Mouse (Mus musculus): ENCODE results near the gene Ankar. TPM values are rescaled to one million over a fixed set of nuclear protein-coding genes. Genes with fewer than 3 reads are reported as not detected.

Gene Ankar
- not detected in 2 replicates for polyA plus RNA-seq (2015; fragmentation: Nextera tagmentation; extraction: Ambion mirVana)

- no peaks in the 10 kb centered on the region for H3K27me3 ChIP-seq (replicated peaks; ENCODE audit: control insufficient read depth, insufficient read depth, low read length)
- H3K4me3 ChIP-seq (replicated peaks; ENCODE audit: low read length) = no peak within 1 kb of the TSS
- ATAC-seq = no peak
- no peaks in the 10 kb centered on the region for H3K36me3 ChIP-seq (ENCODE audit: control insufficient read depth, insufficient read depth)
- H3K4me1 ChIP-seq (replicated peaks; ENCODE audit: control insufficient read depth, insufficient read depth, low read length) = no peaks in the 10 kb centered on the region
- WGBS = 83% methylated on average over 11 of the region's 11 CpGs
- H3K4me2 ChIP-seq (ENCODE audit: low read length) = no peak within 1 kb of the TSS
- no peak within 1 kb of the TSS for H3K9ac ChIP-seq (replicated peaks; ENCODE audit: low read depth, low read length)
- H3K9me3 ChIP-seq (ENCODE audit: control insufficient read depth, low read length) = no peaks in the 10 kb centered on the region
- H3K27ac ChIP-seq (ENCODE audit: low read length) = no peak within 1 kb of the TSS
Observed at GRCm38 (mm10) chr1:72700479-72700878, at the start of gene Ankar. Gene Ankar (minus strand): TSS chr1:72700579.

DNA sequence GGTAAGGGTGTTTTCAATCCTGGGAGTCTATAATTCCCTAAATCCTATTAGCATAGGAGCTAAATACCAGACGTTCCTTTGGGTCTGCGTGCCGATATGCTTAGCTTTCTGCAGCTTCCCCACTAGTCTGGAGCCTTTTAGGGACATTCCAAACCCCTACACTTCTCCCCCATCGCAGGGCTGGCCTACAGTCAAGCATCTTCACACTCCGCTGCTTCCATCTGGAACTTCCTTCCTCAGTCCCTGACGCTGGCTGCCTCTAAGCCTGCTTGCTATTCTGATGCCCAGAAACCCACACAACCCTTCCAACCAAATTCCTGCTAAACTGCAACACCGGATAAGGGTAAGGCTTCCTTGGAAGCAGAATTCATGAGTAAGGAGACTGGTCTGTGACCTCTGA lies 46.0 kb upstream of the Ankar start:
- ATAC-seq = peak; percentile 93
- Histone ChIP-seq H3K27me3 (replicated peaks; ENCODE audit: control insufficient read depth, insufficient read depth, low read length) (no peaks in the 10 kb centered on the region), H3K4me3 (replicated peaks; ENCODE audit: low read length) (no peak overlapping the region), H3K36me3 (ENCODE audit: control insufficient read depth, insufficient read depth) (no peaks in the 10 kb centered on the region), H3K27ac (ENCODE audit: low read length) (0 out of 2 replicates have a peak overlapping the region, but pooled peaks have one; percentile 37), H3K9me3 (ENCODE audit: control insufficient read depth, low read length) (no peaks in the 10 kb centered on the region), H3K4me1 (replicated peaks; ENCODE audit: control insufficient read depth, insufficient read depth, low read length) (0 out of 2 replicates have a peak, but pooled peaks cover 1% of the 10 kb centered on the region), H3K4me2 (ENCODE audit: low read length) (no peak overlapping the region), H3K9ac (replicated peaks; ENCODE audit: low read depth, low read length) (no peak overlapping the region)
- 42% methylated on average over 7 of the region's 7 CpGs for WGBS

GRCm38 (mm10) chr1:72744816-72745506 lies 44.6 kb upstream of the Ankar start:
- no peak overlapping the region for H3K4me3 ChIP-seq (replicated peaks; ENCODE audit: low read length)
- H3K4me1 ChIP-seq (replicated peaks; ENCODE audit: control insufficient read depth, insufficient read depth, low read length) = no peaks in the 10 kb centered on the region; the same call in 1 of the 2 replicates
- H3K4me2 ChIP-seq (ENCODE audit: low read length) = no peak overlapping the region
- 84% methylated on average over 8 of the region's 8 CpGs for WGBS
- no peaks in the 10 kb centered on the region for H3K36me3 ChIP-seq (ENCODE audit: control insufficient read depth, insufficient read depth)
- no peak overlapping the region for H3K9ac ChIP-seq (replicated peaks; ENCODE audit: low read depth, low read length)
- no peak overlapping the region for H3K27ac ChIP-seq (ENCODE audit: low read length)
- H3K27me3 ChIP-seq (replicated peaks; ENCODE audit: control insufficient read depth, insufficient read depth, low read length) = no peaks in the 10 kb centered on the region
- H3K9me3 ChIP-seq (ENCODE audit: control insufficient read depth, low read length) = no peaks in the 10 kb centered on the region
- ATAC-seq = no peak

GRCm38 (mm10) chr1:72741406-72741805 lies 41.0 kb upstream of the Ankar start:
- H3K27ac ChIP-seq (ENCODE audit: low read length) = no peak overlapping the region
- H3K36me3 ChIP-seq (ENCODE audit: control insufficient read depth, insufficient read depth) = no peaks in the 10 kb centered on the region
- H3K9me3 ChIP-seq (ENCODE audit: control insufficient read depth, low read length) = no peaks in the 10 kb centered on the region
- no peak for ATAC-seq
- WGBS = 90% methylated on average over 5 of the region's 5 CpGs
- no peak overlapping the region for H3K4me3 ChIP-seq (replicated peaks; ENCODE audit: low read length)
- no peaks in the 10 kb centered on the region for H3K27me3 ChIP-seq (replicated peaks; ENCODE audit: control insufficient read depth, insufficient read depth, low read length)
- H3K9ac ChIP-seq (replicated peaks; ENCODE audit: low read depth, low read length) = no peak overlapping the region
- peaks cover 12% of the 10 kb centered on the region for H3K4me1 ChIP-seq (replicated peaks; ENCODE audit: control insufficient read depth, insufficient read depth, low read length)
- no peak overlapping the region for H3K4me2 ChIP-seq (ENCODE audit: low read length)

DNA sequence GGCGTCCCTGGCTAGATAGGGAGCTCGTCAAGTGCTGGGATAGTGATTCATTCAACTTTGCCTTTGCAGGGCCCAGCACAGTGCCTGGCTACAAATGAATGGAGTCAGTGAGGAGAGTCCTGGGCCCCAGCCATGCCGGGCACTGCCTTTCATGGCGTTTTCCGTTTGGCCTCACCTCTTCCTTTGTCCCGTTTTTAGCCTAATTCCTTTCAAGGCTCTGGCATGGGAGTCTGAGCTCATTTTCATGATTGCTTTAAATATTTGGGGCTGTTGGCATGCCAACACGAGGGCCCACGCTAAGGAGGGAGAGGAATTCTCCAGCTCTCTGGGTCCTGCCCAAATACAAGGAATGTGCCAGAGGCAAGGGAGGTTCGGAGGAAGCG lies 39.3 kb upstream of the Ankar start:
- Histone ChIP-seq H3K27ac (ENCODE audit: low read length) (no peak overlapping the region), H3K9ac (replicated peaks; ENCODE audit: low read depth, low read length) (no peak overlapping the region; the same call in 1 of the 2 replicates), H3K4me3 (replicated peaks; ENCODE audit: low read length) (no peak overlapping the region), H3K36me3 (ENCODE audit: control insufficient read depth, insufficient read depth) (no peaks in the 10 kb centered on the region), H3K27me3 (replicated peaks; ENCODE audit: control insufficient read depth, insufficient read depth, low read length) (no peaks in the 10 kb centered on the region), H3K9me3 (ENCODE audit: control insufficient read depth, low read length) (no peaks in the 10 kb centered on the region), H3K4me2 (ENCODE audit: low read length) (no peak overlapping the region), H3K4me1 (replicated peaks; ENCODE audit: control insufficient read depth, insufficient read depth, low read length) (peaks cover 12% of the 10 kb centered on the region)
- 14% methylated on average over 10 of the region's 10 CpGs for WGBS
- ATAC-seq = peak; percentile 87

DNA sequence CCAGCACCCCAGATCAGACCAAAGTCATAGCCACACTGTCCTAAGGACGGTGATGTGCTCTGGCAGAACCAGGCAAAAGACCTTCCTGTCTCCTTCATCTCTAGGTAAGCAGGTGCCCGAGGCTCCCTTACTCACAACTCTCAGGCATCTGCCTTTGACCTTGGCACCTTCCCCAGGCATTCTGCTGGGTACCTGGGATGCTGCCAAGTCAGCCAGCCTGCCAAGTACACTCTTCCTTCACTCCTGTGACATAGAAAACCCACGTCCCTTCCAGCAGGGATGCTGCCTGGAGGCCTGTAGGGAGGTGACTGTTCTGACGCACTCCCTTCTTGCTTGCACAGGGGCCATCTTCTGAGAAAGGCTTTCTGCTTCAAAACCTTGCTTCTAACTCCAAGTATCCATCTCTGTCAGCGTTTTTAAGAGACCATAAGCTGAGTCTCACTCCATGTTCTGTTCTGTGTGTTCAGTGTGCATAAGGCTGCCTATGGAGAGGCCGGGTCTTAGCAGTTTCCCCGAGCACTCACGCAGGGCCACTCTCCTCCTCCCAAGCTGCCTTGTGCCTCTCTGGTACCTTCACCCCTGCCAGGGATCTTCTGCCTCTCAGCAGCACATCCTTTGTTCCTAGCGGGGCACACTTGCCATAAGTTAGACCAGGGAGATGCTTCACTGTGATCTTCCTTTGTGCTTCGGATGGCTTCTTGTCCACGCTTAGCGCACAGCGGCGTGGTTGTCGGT lies 38.7 kb upstream of the Ankar start:
- peaks cover 12% of the 10 kb centered on the region for H3K4me1 ChIP-seq (replicated peaks; ENCODE audit: control insufficient read depth, insufficient read depth, low read length)
- H3K9me3 ChIP-seq (ENCODE audit: control insufficient read depth, low read length) = no peaks in the 10 kb centered on the region
- H3K36me3 ChIP-seq (ENCODE audit: control insufficient read depth, insufficient read depth) = no peaks in the 10 kb centered on the region
- H3K9ac ChIP-seq (replicated peaks; ENCODE audit: low read depth, low read length) = peak overlapping the region; percentile 22; the same call in 1 of the 2 replicates
- no peak overlapping the region for H3K4me2 ChIP-seq (ENCODE audit: low read length)
- H3K4me3 ChIP-seq (replicated peaks; ENCODE audit: low read length) = no peak overlapping the region
- ATAC-seq = peak; percentile 57
- no peaks in the 10 kb centered on the region for H3K27me3 ChIP-seq (replicated peaks; ENCODE audit: control insufficient read depth, insufficient read depth, low read length)
- H3K27ac ChIP-seq (ENCODE audit: low read length) = peak overlapping the region; percentile 32; the same call in 1 of the 2 replicates
- 38% methylated on average over 15 of the region's 15 CpGs for WGBS

DNA sequence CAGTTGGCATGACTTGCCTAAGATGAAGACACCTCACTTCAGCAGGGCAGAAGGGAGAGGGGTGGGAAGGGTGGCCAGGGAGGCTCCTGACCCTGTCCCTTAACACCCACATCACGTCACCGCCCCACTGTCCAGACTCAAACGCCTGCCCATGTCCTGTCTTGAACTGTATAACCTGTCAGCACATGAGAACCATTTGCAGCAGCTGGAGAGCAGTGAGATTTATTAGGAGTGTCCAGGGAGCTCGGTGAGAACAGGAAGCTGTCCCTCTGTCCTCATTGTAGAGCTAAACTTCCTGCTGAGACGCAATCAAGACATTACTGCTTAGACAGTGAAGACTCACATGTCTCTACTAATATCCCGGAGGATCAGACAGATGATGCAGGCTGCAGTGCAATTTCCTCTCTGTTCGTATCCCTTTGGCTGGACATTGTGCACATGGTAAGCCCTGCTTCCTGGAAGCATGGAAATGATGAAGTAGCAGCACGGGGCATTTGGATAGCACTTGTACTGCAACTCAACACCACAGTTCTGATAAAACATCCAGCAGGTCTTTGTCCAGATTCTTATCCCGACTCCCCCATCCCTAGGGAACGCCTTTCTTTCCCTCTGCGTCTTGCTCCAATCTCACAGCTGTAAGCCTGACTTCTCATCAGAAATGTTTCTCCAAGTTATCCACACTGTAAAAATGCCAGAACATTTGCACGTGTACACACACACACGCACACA lies 36.2 kb upstream of the Ankar start:
- H3K9me3 ChIP-seq (ENCODE audit: control insufficient read depth, low read length) = no peaks in the 10 kb centered on the region
- H3K27ac ChIP-seq (ENCODE audit: low read length) = no peak overlapping the region
- peaks cover 12% of the 10 kb centered on the region for H3K4me1 ChIP-seq (replicated peaks; ENCODE audit: control insufficient read depth, insufficient read depth, low read length)
- H3K36me3 ChIP-seq (ENCODE audit: control insufficient read depth, insufficient read depth) = no peaks in the 10 kb centered on the region
- H3K4me2 ChIP-seq (ENCODE audit: low read length) = no peak overlapping the region
- no peaks in the 10 kb centered on the region for H3K27me3 ChIP-seq (replicated peaks; ENCODE audit: control insufficient read depth, insufficient read depth, low read length)
- no peak overlapping the region for H3K9ac ChIP-seq (replicated peaks; ENCODE audit: low read depth, low read length)
- 70% methylated on average over 13 of the region's 13 CpGs for WGBS
- ATAC-seq = no peak
- H3K4me3 ChIP-seq (replicated peaks; ENCODE audit: low read length) = no peak overlapping the region

GRCm38 (mm10) chr1:72733191-72733691 lies 32.9 kb upstream of the Ankar start:
- ATAC-seq = no peak
- Histone ChIP-seq H3K9me3 (ENCODE audit: control insufficient read depth, low read length) (no peaks in the 10 kb centered on the region), H3K4me3 (replicated peaks; ENCODE audit: low read length) (no peak overlapping the region), H3K36me3 (ENCODE audit: control insufficient read depth, insufficient read depth) (no peaks in the 10 kb centered on the region), H3K27ac (ENCODE audit: low read length) (no peak overlapping the region), H3K9ac (replicated peaks; ENCODE audit: low read depth, low read length) (no peak overlapping the region), H3K27me3 (replicated peaks; ENCODE audit: control insufficient read depth, insufficient read depth, low read length) (no peaks in the 10 kb centered on the region), H3K4me1 (replicated peaks; ENCODE audit: control insufficient read depth, insufficient read depth, low read length) (0 out of 2 replicates have a peak, but pooled peaks cover 2% of the 10 kb centered on the region), H3K4me2 (ENCODE audit: low read length) (no peak overlapping the region)
- WGBS = 82% methylated on average over 9 of the region's 9 CpGs

- Histone ChIP-seq H3K9me3 (ENCODE audit: control insufficient read depth, low read length) (no peaks in the 10 kb centered on the region), H3K36me3 (ENCODE audit: control insufficient read depth, insufficient read depth) (no peaks in the 10 kb centered on the region), H3K4me3 (replicated peaks; ENCODE audit: low read length) (no peak overlapping the region), H3K9ac (replicated peaks; ENCODE audit: low read depth, low read length) (no peak overlapping the region), H3K4me2 (ENCODE audit: low read length) (no peak overlapping the region), H3K27me3 (replicated peaks; ENCODE audit: control insufficient read depth, insufficient read depth, low read length) (no peaks in the 10 kb centered on the region), H3K4me1 (replicated peaks; ENCODE audit: control insufficient read depth, insufficient read depth, low read length) (0 out of 2 replicates have a peak, but pooled peaks cover 2% of the 10 kb centered on the region), H3K27ac (ENCODE audit: low read length) (no peak overlapping the region)
- ATAC-seq = no peak
- WGBS = 74% methylated on average over 10 of the region's 10 CpGs
Observed at GRCm38 (mm10) chr1:72730126-72730525, 29.7 kb upstream of the Ankar start.
